Mouse (Mus musculus) limb, embryonic 12.5 days (tissue): ENCODE data around the gene Dgkh. TPM values are rescaled to one million over a fixed set of nuclear protein-coding genes. Genes with fewer than 3 reads are reported as not detected.

ENCODE experiments used
- ATAC-seq: fragments of 200-750 bp; cut with Nextera tagmentation; 2 replicates; pipeline ENCODE4 v1.8.0; 2017; ENCODE audit warnings: low read depth, moderate TSS enrichment; ENCODE audit not compliant: insufficient number of reproducible peaks, insufficient read depth, low FRiP score, low TSS enrichment
- H3K27ac ChIP-seq: fragments of 300-500 bp; sonication (generic); 2 replicates; pipeline ENCODE4 v1.5.1; 2016; ENCODE audit warnings: mild to moderate bottlenecking, moderate library complexity
- H3K27me3 ChIP-seq: fragments of 300-500 bp; sonication (generic); 2 replicates; pipeline ENCODE4 v1.6.1; 2016; ENCODE audit warnings: mild to moderate bottlenecking, moderate library complexity
- H3K36me3 ChIP-seq: fragments of 300-500 bp; sonication (generic); 2 replicates; pipeline ENCODE4 v1.6.1; 2016; ENCODE audit warnings: mild to moderate bottlenecking, moderate library complexity
- H3K4me1 ChIP-seq: fragments of 300-500 bp; sonication (generic); replicated peaks from 2 replicates; pipeline ENCODE4 v1.6.1; 2016
- H3K4me2 ChIP-seq: fragments of 300-500 bp; sonication (generic); 2 replicates; pipeline ENCODE4 v1.6.1; 2016; ENCODE audit warnings: mild to moderate bottlenecking, moderate library complexity
- H3K4me3 ChIP-seq: fragments of 300-500 bp; sonication (generic); replicated peaks from 2 replicates; pipeline ENCODE4 v1.5.1; 2016; ENCODE audit warnings: mild to moderate bottlenecking
- H3K9ac ChIP-seq: fragments of 300-500 bp; sonication (generic); replicated peaks from 2 replicates; pipeline ENCODE4 v1.6.1; 2016; ENCODE audit warnings: mild to moderate bottlenecking, moderate library complexity
- H3K9me3 ChIP-seq: fragments of 300-500 bp; sonication (generic); 2 replicates; pipeline ENCODE4 v1.6.1; 2016; ENCODE audit warnings: mild to moderate bottlenecking, moderate library complexity
- WGBS: fragments of 180-500 bp; shearing (Covaris S2); methylation state at CpG from one replicate; pipeline ENCODE4 v1.1.7; 2016; 5-methylcytosine and 5-hydroxymethylcytosine counted together
- polyA plus RNA-seq: library from polyadenylated mRNA; unstranded; fragments of >200 nt; fragmentation: Nextera tagmentation; extraction: Ambion mirVana; gene quantifications from 2 replicates; pipeline ENCODE4 v1.2.1, GENCODE M21; 2016

Dgkh gene
- polyA plus RNA-seq, 1 experiment from 2014 or later: 2.6 TPM

DNA sequence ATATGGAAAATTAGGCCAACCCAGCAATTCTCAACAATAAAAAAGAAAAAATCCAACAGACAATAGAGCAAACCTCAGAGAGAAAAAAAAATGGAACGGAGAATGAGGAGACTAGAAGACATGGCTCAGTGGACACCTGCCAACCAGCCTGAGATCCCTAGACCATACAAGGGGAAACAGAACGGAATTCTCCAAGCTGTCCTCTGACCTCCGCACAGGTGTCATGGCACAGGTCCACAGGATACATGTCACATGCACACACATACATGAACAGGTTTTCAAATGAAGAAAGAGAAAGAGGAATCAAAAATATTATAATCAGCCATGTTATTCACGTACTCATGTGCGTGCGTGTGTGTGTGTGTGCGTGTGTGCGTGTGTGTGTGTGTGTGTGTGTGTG, 38.5 kb downstream of the Dgkh start:
- no peak for ATAC-seq
- 93% methylated on average over 8 of the region's 8 CpGs for WGBS

DNA sequence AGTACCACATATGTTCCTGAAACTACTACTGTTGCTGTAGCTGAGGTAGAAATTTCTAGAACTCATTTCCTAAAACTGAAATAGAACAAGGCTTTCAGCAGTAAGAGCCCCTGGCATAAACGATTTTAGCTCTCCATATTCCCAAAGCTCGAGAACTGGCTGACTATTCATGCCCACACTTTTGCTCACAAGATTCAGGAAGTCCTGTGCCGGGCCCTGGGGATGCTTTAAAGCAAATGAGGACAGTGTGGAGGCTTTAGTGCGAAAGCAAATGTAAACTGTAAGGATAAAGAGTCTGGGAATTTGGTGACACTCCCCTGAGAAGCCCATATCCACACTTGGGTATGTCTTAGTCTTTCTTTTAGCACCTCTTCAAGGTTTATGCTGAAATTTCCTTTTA, 40.0 kb downstream of the Dgkh start:
- Histone ChIP-seq H3K4me3 (no peak overlapping the region), H3K27me3 (no peaks in the 10 kb centered on the region), H3K4me2 (no peak overlapping the region), H3K36me3 (no peaks in the 10 kb centered on the region), H3K27ac (no peak overlapping the region), H3K4me1 (0 out of 2 replicates have a peak, but pooled peaks cover 3% of the 10 kb centered on the region), H3K9me3 (no peaks in the 10 kb centered on the region), H3K9ac (no peak overlapping the region)
- ATAC-seq: no peak
- WGBS: 61% methylated on average over 4 of the region's 4 CpGs

More for the DNA sequence above, 38.5 kb downstream of the Dgkh start:
- Histone ChIP-seq H3K27me3 (no peaks in the 10 kb centered on the region), H3K4me3 (no peak overlapping the region), H3K9ac (no peak overlapping the region), H3K27ac (no peak overlapping the region), H3K9me3 (peaks cover 7% of the 10 kb centered on the region), H3K4me2 (no peak overlapping the region), H3K36me3 (no peaks in the 10 kb centered on the region), H3K4me1 (0 out of 2 replicates have a peak, but pooled peaks cover 3% of the 10 kb centered on the region)

DNA sequence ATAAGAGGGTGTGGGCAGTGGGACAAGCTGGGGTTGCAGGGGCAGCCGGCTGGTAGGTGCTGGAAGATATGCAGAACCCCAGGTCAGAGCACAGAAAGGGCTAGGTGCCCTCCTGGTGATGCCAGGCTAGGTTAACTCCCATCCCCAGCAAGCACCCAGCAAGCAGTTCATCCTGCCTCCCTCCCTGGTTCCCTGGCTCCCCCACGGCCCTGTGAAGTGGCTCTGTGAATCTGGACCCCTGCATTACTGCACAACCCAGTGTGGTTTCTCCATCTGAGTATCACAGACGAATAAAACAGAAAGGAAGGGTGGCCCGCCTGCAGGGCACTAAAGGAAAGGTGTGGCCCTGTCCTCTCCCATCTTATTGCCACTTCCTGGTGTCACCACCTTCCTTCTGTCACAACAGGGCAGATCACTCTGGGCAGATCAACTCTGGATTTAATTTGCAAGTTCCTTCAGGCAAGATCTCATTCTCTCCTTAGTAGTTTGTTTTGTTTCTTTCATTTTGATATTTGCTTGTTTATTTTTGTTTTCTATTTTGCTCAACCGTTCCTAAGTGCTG, 40.6 kb downstream of the Dgkh start:
- Histone ChIP-seq H3K27ac (no peak overlapping the region), H3K9ac (no peak overlapping the region), H3K4me1 (0 out of 2 replicates have a peak, but pooled peaks cover 3% of the 10 kb centered on the region), H3K27me3 (no peaks in the 10 kb centered on the region), H3K36me3 (no peaks in the 10 kb centered on the region), H3K9me3 (no peaks in the 10 kb centered on the region), H3K4me3 (no peak overlapping the region), H3K4me2 (no peak overlapping the region)
- WGBS: 48% methylated on average over 5 of the region's 5 CpGs
- ATAC-seq: no peak

DNA sequence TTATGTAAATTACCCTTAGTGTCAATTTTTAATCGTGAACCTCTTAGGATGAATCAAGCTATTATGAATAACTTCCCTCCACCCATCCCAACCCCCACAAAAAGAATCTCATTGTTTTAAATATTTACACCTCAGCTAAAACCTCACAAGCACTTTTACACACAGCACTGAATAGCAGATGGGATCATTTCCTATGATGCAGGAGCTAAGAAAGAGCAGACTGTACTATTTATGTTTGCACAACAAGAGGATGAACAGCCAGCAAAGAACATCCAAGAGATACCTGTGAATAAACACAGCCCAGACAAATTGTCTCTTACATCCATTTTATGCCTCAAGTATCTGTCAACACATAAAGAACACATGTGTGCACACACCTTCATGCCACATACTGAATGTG, 41.7 kb downstream of the Dgkh start:
- Histone ChIP-seq H3K9ac (no peak overlapping the region), H3K4me1 (0 out of 2 replicates have a peak, but pooled peaks cover 3% of the 10 kb centered on the region), H3K27me3 (no peaks in the 10 kb centered on the region), H3K4me2 (no peak overlapping the region), H3K27ac (no peak overlapping the region), H3K9me3 (no peaks in the 10 kb centered on the region), H3K36me3 (no peaks in the 10 kb centered on the region), H3K4me3 (no peak overlapping the region)
- 88% methylated on average over 1 of the region's 1 CpGs for WGBS
- no peak for ATAC-seq

DNA sequence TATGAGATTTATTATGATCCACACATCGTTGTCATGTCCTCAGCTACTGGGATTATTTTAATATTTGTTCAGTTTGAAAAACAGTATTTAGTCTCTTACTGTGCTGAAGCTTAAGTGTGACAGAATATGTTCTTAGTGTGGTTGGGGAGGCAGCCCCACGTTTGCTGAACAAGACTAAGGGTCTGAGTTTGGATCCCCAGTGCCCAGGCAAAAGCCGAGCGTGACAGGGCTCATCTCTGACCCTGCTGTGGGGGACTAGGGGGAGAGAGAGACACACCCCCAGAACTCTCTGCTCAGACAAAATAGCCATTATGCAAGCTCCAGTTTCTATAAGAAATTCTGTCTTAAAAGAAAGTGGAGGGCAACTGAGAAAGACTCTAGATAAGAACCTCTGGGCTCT, 42.2 kb downstream of the Dgkh start:
- Histone ChIP-seq H3K27me3 (no peaks in the 10 kb centered on the region), H3K9ac (no peak overlapping the region), H3K27ac (no peak overlapping the region), H3K36me3 (no peaks in the 10 kb centered on the region), H3K9me3 (no peaks in the 10 kb centered on the region), H3K4me3 (no peak overlapping the region), H3K4me1 (peaks cover 7% of the 10 kb centered on the region; the same call in 1 of the 2 replicates), H3K4me2 (no peak overlapping the region)
- WGBS: 79% methylated on average over 4 of the region's 4 CpGs
- no peak for ATAC-seq

GRCm38 (mm10) chr14:78689950-78690349, 42.6 kb downstream of the Dgkh start:
- no peaks in the 10 kb centered on the region for H3K9me3 ChIP-seq
- peaks cover 11% of the 10 kb centered on the region; the same call in 1 of the 2 replicates for H3K4me1 ChIP-seq
- 91% methylated on average over 9 of the region's 9 CpGs for WGBS
- no peak for ATAC-seq
- no peaks in the 10 kb centered on the region for H3K36me3 ChIP-seq
- H3K4me2 ChIP-seq: no peak overlapping the region
- H3K27ac ChIP-seq: no peak overlapping the region
- no peak overlapping the region for H3K4me3 ChIP-seq
- no peak overlapping the region for H3K9ac ChIP-seq
- H3K27me3 ChIP-seq: no peaks in the 10 kb centered on the region

GRCm38 (mm10) chr14:78687716-78688115, 44.9 kb downstream of the Dgkh start:
- no peak for ATAC-seq
- no peaks in the 10 kb centered on the region for H3K27me3 ChIP-seq
- no peak overlapping the region for H3K4me2 ChIP-seq
- H3K4me1 ChIP-seq: peaks cover 11% of the 10 kb centered on the region; the same call in 1 of the 2 replicates
- H3K4me3 ChIP-seq: no peak overlapping the region
- H3K27ac ChIP-seq: no peak overlapping the region
- H3K9me3 ChIP-seq: no peaks in the 10 kb centered on the region
- H3K9ac ChIP-seq: no peak overlapping the region
- H3K36me3 ChIP-seq: no peaks in the 10 kb centered on the region
- 85% methylated on average over 4 of the region's 4 CpGs for WGBS

DNA sequence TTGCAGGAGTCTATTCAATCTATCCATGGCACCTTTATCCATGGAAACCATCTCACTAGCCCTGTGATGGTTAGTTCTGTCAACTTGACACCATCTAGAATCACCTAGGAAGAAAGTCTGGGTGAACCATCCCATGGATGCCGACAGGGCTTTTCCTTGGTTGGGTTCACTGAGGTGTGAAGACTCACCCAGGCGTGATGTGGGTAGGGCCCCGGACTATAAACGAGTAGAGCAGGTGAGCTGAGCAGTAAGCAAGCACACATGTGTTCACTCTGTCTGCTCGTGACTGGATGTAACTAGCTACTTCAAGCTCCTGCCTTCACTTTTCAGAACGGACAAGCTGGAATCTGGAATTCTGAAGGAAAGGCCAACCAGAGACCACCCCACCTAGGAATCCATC, 45.9 kb downstream of the Dgkh start:
- no peaks in the 10 kb centered on the region for H3K27me3 ChIP-seq
- no peaks in the 10 kb centered on the region for H3K9me3 ChIP-seq
- H3K4me3 ChIP-seq: no peak overlapping the region
- ATAC-seq: no peak
- H3K4me2 ChIP-seq: no peak overlapping the region
- H3K9ac ChIP-seq: no peak overlapping the region
- H3K4me1 ChIP-seq: peaks cover 8% of the 10 kb centered on the region; the same call in 1 of the 2 replicates
- no peak overlapping the region for H3K27ac ChIP-seq
- H3K36me3 ChIP-seq: no peaks in the 10 kb centered on the region
- 89% methylated on average over 6 of the region's 6 CpGs for WGBS

DNA sequence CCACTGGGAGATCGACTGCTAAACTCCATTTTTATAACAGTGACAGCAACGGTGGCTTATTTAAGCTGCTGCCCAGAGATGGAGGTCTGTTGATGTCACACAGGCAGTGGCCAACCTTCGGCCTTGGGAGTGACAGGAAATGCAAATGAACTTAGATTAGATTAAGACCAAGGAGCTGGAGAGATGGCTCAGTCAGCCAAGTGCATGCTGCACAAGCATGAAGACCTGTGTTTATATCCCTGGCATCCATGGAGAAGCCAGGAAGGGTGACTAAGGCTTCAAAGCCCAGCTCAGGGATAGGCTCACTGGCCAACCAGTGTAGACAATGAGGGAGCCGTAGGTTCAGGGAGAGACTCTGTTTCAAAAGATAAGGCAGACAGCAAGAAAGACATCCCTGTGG, 48.4 kb downstream of the Dgkh start:
- no peak overlapping the region for H3K4me2 ChIP-seq
- H3K27me3 ChIP-seq: no peaks in the 10 kb centered on the region
- H3K4me1 ChIP-seq: peaks cover 8% of the 10 kb centered on the region; the same call in 1 of the 2 replicates
- H3K9me3 ChIP-seq: no peaks in the 10 kb centered on the region
- ATAC-seq: no peak
- WGBS: 79% methylated on average over 4 of the region's 4 CpGs
- H3K27ac ChIP-seq: no peak overlapping the region
- no peak overlapping the region for H3K4me3 ChIP-seq
- no peak overlapping the region for H3K9ac ChIP-seq
- no peaks in the 10 kb centered on the region for H3K36me3 ChIP-seq

- Histone ChIP-seq H3K4me2 (no peak overlapping the region), H3K9ac (no peak overlapping the region), H3K36me3 (no peaks in the 10 kb centered on the region), H3K4me3 (no peak overlapping the region), H3K4me1 (0 out of 2 replicates have a peak, but pooled peaks cover 7% of the 10 kb centered on the region), H3K27ac (no peak overlapping the region), H3K27me3 (no peaks in the 10 kb centered on the region), H3K9me3 (no peaks in the 10 kb centered on the region)
- no peak for ATAC-seq
- 82% methylated on average over 3 of the region's 3 CpGs for WGBS
These were observed 53.6 kb downstream of the Dgkh start for GRCm38 (mm10) chr14:78678981-78679380.

DNA sequence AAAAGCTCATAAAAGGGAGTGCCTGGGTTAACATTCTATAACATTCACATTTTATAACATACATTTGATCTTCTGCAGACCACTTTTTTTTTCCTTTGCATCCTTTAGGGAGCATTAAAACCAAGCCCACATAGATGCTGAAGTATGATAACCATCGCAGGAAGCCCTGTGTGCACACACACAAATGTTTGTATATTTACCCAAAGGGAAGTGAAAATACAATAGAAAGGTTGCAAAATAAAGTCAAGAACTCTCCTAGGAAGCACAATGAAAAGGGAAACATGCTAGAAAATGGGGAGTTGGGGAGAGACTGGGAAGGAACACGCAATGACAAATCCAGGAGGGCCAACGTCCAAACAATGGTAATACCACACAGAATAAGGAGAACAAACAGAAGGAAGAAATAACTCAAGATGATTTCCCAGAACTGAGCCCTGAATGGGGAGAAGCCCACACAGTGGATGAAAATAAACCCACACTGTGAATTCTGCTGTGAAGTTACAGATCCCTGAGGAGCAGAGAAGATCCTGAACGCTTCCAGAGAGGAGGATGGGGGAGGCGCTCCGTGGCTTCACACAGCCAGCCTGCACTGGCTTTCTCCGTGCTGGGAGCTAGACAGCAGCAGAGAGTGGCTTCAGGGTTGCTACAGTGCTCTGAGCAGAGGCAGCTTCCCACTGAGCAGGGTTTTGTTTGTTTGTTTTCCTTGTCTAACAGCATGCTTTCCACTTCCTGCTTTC, 54.6 kb downstream of the Dgkh start:
- Histone ChIP-seq H3K27me3 (no peaks in the 10 kb centered on the region), H3K36me3 (no peaks in the 10 kb centered on the region), H3K4me1 (0 out of 2 replicates have a peak, but pooled peaks cover 7% of the 10 kb centered on the region), H3K9ac (no peak overlapping the region), H3K9me3 (no peaks in the 10 kb centered on the region), H3K4me2 (no peak overlapping the region), H3K27ac (0 out of 2 replicates have a peak overlapping the region, but pooled peaks have one; percentile 29), H3K4me3 (no peak overlapping the region)
- ATAC-seq: no peak
- WGBS: 42% methylated on average over 7 of the region's 7 CpGs
